Mouse (Mus musculus) midbrain, embryonic 11.5 days (tissue): ENCODE results near the gene Cdc6. TPM values are rescaled to one million over a fixed set of nuclear protein-coding genes. Genes with fewer than 3 reads are reported as not detected.

Experiments
- ATAC-seq: fragments of 200-750 bp; cut with Nextera tagmentation; 2 replicates; pipeline ENCODE4 v1.8.0; 2017; ENCODE audit warnings: moderate TSS enrichment, moderate library complexity; ENCODE audit not compliant: low FRiP score
- DNase-seq: peaks from one replicate; pipeline ENCODE4 v3.0.0; 2015; ENCODE audit warnings: low spot score; ENCODE audit errors: missing footprints
- H3K27ac ChIP-seq: fragments of 300-500 bp; sonication (generic); 2 replicates; pipeline ENCODE4 v1.5.1; 2014; ENCODE audit warnings: low read depth, low read length
- H3K27me3 ChIP-seq: fragments of 300-500 bp; sonication (generic); 2 replicates; pipeline ENCODE4 v1.6.1; 2014; ENCODE audit warnings: mild to moderate bottlenecking, low read length, moderate library complexity, mixed read lengths; ENCODE audit not compliant: control insufficient read depth, insufficient read depth
- H3K36me3 ChIP-seq: fragments of 300-500 bp; sonication (generic); 2 replicates; pipeline ENCODE4 v1.6.1; 2014; ENCODE audit warnings: mild to moderate bottlenecking, low read length, moderate library complexity, mixed read lengths; ENCODE audit not compliant: control insufficient read depth, insufficient read depth
- H3K4me1 ChIP-seq: fragments of 300-500 bp; sonication (generic); 2 replicates; pipeline ENCODE4 v1.6.1; 2014; ENCODE audit warnings: low read length; ENCODE audit not compliant: control insufficient read depth, insufficient read depth
- H3K4me2 ChIP-seq: fragments of 300-500 bp; sonication (generic); 2 replicates; pipeline ENCODE4 v1.6.1; 2014; ENCODE audit warnings: mild to moderate bottlenecking, moderate library complexity
- H3K4me3 ChIP-seq: fragments of 300-500 bp; sonication (generic); 2 replicates; pipeline ENCODE4 v1.5.1; 2014; ENCODE audit warnings: low read depth, low read length
- H3K9ac ChIP-seq: fragments of 300-500 bp; sonication (generic); 2 replicates; pipeline ENCODE4 v1.6.1; 2014; ENCODE audit warnings: low read length
- H3K9me3 ChIP-seq: fragments of 300-500 bp; sonication (generic); 2 replicates; pipeline ENCODE4 v1.6.1; 2016; ENCODE audit warnings: low read length; ENCODE audit not compliant: control insufficient read depth
- WGBS: fragments of 180-500 bp; shearing (Covaris S2); extraction: QIAGEN DNeasy Blood & Tissue Kit; methylation state at CpG from one replicate; pipeline ENCODE4 v1.1.7; 2014; 5-methylcytosine and 5-hydroxymethylcytosine counted together
- polyA plus RNA-seq: library from polyadenylated mRNA; unstranded; fragments of >200 nt; fragmentation: Nextera tagmentation; extraction: Ambion mirVana; gene quantifications from 2 replicates; pipeline ENCODE4 v1.2.1, GENCODE M21; 2014

Cdc6 gene
- polyA plus RNA-seq, 1 experiment from 2014 or later: 45.0 TPM

DNA sequence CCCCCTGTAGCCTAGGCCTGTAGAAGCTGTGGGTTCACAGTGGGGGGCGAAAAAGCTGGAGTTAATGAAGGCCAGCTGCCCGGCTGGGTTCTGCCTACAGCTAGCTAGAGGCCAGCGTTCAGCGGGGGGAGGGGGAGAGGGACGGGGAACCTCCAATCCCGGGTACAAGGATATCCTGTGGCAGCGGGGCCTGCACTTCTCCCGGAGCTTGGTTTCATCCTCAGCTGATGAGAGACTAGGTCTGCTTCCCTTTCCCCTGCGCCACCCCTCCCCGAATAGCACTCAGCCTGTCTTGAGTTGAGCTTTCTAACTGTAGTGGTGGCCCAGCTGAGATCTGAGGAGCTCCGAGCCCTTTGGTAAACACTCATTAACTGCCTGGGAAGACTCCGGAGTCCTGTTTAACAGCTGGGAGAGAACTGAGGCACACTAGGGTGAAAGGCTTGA is 18.3 kb downstream of the Cdc6 start:
- ATAC-seq (peak; percentile 71), DNase-seq (peak; percentile 96)
- peak overlapping the region; percentile 33; the same call in 1 of the 2 replicates for H3K9ac ChIP-seq
- peak overlapping the region; percentile 73 for H3K27ac ChIP-seq
- no peak overlapping the region for H3K4me3 ChIP-seq
- H3K27me3 ChIP-seq: no peaks in the 10 kb centered on the region
- 3% methylated on average over 11 of the region's 12 CpGs for WGBS
- peak overlapping the region; percentile 19 for H3K4me2 ChIP-seq
- peaks cover 54% of the 10 kb centered on the region for H3K4me1 ChIP-seq
- H3K9me3 ChIP-seq: no peaks in the 10 kb centered on the region
- H3K36me3 ChIP-seq: peaks cover under 1% of the 10 kb centered on the region; the same call in 1 of the 2 replicates

DNA sequence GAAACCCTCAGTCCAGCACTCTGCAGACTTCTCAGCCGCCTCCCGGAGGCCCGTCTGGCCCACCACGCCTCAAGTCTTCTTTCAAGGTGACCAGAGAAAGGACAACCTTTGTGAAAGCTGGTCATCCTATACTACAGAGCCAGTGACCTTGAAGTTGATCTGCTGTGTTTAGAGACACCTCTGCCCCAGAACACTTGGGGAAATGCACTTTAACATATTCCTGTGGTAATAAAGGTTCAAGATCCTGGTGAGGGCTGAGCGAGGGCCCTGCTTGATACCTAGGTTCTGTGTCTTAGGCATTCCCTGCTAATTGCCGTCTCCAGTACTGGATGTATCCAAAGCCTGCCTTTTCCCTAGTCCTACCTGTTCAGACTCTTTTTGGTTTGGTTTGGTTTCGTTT is 19.0 kb downstream of the Cdc6 start:
- WGBS: 59% methylated on average over 7 of the region's 7 CpGs
- H3K9me3 ChIP-seq: no peaks in the 10 kb centered on the region
- no peak overlapping the region for H3K9ac ChIP-seq
- H3K4me3 ChIP-seq: no peak overlapping the region
- no peak overlapping the region; the same call in 1 of the 2 replicates for H3K27ac ChIP-seq
- H3K4me1 ChIP-seq: peaks cover 54% of the 10 kb centered on the region
- H3K27me3 ChIP-seq: no peaks in the 10 kb centered on the region
- no peak for DNase-seq
- no peaks in the 10 kb centered on the region for H3K36me3 ChIP-seq
- ATAC-seq: no peak
- no peak overlapping the region for H3K4me2 ChIP-seq

- no peaks in the 10 kb centered on the region for H3K36me3 ChIP-seq
- H3K27me3 ChIP-seq: no peaks in the 10 kb centered on the region
- WGBS: 6% methylated on average over 21 of the region's 21 CpGs
- H3K4me2 ChIP-seq: peak within 1 kb of the TSS; percentile 81
- no peaks in the 10 kb centered on the region for H3K9me3 ChIP-seq
- H3K27ac ChIP-seq: no peak within 1 kb of the TSS
- H3K4me3 ChIP-seq: peak within 1 kb of the TSS; percentile 50
- H3K9ac ChIP-seq: peak within 1 kb of the TSS; percentile 79
- ATAC-seq (no peak), DNase-seq (peak; percentile 87)
- H3K4me1 ChIP-seq: peaks cover 63% of the 10 kb centered on the region
Measured at GRCm38 (mm10) chr11:98927438-98928076, 20.0 kb downstream of the Cdc6 start, which contains the start of gene Rara. Rara (plus strand) TSS chr11:98927818.

DNA sequence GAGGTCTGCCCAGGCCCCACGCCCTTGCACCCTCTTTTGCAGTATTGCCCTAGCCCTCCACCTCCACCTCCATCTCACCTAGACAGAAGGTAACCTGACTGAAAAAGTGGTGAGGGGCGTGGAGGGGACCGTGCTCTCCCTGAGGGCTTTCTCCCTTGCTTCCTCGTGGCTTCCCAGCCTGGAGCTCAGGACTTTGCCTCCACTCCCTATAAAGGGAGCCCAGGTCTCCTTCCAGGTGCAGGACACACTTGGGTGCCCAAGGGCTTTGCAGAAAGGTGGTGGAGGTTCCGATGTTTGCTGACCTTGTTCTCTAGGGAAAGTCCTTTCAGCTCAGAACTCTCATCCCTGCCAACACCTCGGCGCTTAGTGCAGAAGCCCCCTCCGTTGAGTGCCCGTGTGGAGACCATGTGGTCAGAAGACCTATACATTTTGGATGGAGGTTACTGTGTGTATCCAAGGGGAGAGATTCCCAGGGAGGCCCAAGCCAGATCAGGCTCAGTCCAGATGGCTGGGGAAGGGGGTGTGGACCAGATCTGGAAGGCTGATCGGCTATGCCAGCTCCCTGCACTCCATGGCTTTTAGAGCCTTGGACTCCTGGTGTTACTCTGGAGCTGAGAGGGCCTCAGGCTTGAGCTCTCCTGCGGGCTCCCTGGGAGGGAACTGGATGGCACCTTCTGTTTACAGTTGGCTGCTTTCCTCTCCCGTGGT is 20.7 kb downstream of the Cdc6 start:
- ATAC-seq (no peak), DNase-seq (peak; percentile 87)
- peaks cover 68% of the 10 kb centered on the region for H3K4me1 ChIP-seq
- H3K9me3 ChIP-seq: no peaks in the 10 kb centered on the region
- no peak overlapping the region for H3K27ac ChIP-seq
- H3K9ac ChIP-seq: peak overlapping the region; percentile 79
- peak overlapping the region; percentile 81 for H3K4me2 ChIP-seq
- H3K36me3 ChIP-seq: no peaks in the 10 kb centered on the region
- no peaks in the 10 kb centered on the region for H3K27me3 ChIP-seq
- H3K4me3 ChIP-seq: peak overlapping the region; percentile 50
- WGBS: 10% methylated on average over 12 of the region's 12 CpGs

DNA sequence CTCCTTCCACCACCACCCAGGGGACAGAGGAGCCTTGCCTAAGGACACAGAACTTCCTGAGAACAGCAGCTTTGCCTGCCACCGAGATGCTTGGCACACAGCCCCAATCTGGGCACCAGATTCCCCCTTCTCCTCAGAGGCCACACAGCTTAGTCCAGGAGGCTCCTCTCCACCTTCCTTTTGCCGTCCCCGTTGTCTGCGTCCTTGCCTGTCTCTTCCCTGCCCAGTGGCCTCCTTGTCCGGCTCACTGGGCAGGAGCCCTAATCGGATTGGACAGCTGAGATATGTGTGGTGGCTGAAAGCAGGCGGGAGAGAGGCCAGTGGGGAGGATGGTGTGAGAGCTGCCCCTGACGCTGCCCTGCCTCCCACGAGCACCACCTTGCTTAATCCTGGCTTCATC is 21.9 kb downstream of the Cdc6 start:
- DNase-seq: peak; percentile 89
- peak overlapping the region; percentile 31 for H3K27ac ChIP-seq
- peak overlapping the region; percentile 44; the same call in 1 of the 2 replicates for H3K9ac ChIP-seq
- no peaks in the 10 kb centered on the region for H3K27me3 ChIP-seq
- no peak for ATAC-seq
- H3K9me3 ChIP-seq: no peaks in the 10 kb centered on the region
- H3K36me3 ChIP-seq: no peaks in the 10 kb centered on the region
- peak overlapping the region; percentile 22; the same call in 1 of the 2 replicates for H3K4me2 ChIP-seq
- H3K4me1 ChIP-seq: peaks cover 66% of the 10 kb centered on the region
- WGBS: 2% methylated on average over 9 of the region's 9 CpGs
- no peak overlapping the region for H3K4me3 ChIP-seq

DNA sequence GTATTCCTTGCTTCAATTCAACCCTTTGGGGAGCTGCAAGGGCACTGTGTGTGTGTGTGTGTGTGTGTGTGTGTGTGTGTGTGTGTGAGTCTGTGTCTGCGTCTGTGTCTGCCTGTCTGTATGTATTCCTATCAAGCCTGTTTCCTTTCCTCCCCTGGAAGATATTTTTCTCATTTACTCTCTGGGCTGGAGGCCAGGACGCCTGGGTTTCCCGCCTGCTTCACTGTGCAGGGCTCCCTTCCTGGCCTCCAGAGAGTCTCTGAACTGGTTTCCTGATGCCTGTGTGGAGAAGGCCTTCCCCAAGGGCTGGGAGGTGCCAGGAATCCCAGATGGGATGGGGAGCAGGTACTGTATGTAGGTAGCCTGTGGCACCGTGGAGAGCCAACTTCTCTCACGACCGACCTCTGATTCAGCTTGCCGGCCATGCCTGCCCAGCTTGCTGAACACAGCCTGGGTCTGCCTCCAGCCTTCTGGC is 22.6 kb downstream of the Cdc6 start:
- Histone ChIP-seq H3K36me3 (no peaks in the 10 kb centered on the region), H3K4me2 (peak overlapping the region; percentile 22; the same call in 1 of the 2 replicates), H3K9ac (0 out of 2 replicates have a peak overlapping the region, but pooled peaks have one; percentile 18), H3K27me3 (no peaks in the 10 kb centered on the region; the same call in 1 of the 2 replicates), H3K4me3 (no peak overlapping the region), H3K9me3 (no peaks in the 10 kb centered on the region), H3K4me1 (peaks cover 60% of the 10 kb centered on the region), H3K27ac (peak overlapping the region; percentile 31; the same call in 1 of the 2 replicates)
- WGBS: 60% methylated on average over 7 of the region's 7 CpGs
- DNase-seq (peak; percentile 85), ATAC-seq (no peak)

GRCm38 (mm10) chr11:98930773-98931512 is 23.3 kb downstream of the Cdc6 start:
- H3K4me2 ChIP-seq: no peak overlapping the region
- peaks cover 54% of the 10 kb centered on the region for H3K4me1 ChIP-seq
- H3K9ac ChIP-seq: 0 out of 2 replicates have a peak overlapping the region, but pooled peaks have one; percentile 12
- ATAC-seq: no peak
- peak; percentile 80 for DNase-seq
- no peaks in the 10 kb centered on the region for H3K36me3 ChIP-seq
- H3K27ac ChIP-seq: no peak overlapping the region
- H3K27me3 ChIP-seq: peaks cover 5% of the 10 kb centered on the region
- H3K4me3 ChIP-seq: no peak overlapping the region
- WGBS: 52% methylated on average over 10 of the region's 10 CpGs
- no peaks in the 10 kb centered on the region for H3K9me3 ChIP-seq

DNA sequence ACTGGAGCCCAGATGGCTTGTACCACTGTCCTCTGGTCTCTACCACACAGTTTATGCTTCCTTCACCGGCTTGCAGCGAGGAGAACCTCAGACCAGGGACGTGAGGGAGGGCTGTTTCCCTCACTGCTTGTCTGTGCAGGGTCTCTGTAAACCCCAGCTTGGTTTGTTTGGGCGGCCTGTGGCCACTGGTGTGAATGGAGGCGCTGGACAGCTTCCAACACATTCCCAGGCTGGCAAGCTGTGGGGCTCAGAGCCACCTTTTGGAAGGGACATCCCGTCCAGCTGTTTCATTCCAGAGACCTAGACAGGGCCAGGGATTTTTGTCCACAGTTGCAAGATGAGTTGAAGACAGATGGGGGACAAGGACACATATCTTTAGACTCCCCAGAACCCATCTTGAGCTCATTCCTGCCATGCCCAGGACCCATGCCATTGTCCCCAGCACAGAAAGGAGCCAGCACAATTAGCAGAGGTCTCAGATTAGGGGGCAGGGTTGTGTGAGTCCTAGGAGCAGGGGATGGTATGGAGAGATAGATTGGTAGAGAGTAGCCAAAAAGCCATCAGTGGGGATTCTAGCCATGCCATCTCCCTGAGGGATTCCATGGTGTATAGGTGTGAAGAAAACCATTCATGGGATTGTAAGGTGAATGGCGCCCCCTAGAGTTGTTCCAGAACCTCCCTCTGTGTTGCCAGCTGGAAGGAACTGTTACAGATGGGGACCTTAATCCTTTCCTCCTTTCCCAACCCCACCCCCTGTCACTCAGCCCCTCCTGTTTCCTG is 24.1 kb downstream of the Cdc6 start:
- WGBS: 32% methylated on average over 7 of the region's 7 CpGs
- no peak overlapping the region for H3K4me3 ChIP-seq
- H3K27me3 ChIP-seq: peaks cover 8% of the 10 kb centered on the region
- H3K27ac ChIP-seq: no peak overlapping the region
- no peaks in the 10 kb centered on the region for H3K36me3 ChIP-seq
- H3K4me1 ChIP-seq: peaks cover 54% of the 10 kb centered on the region
- peak; percentile 84 for DNase-seq
- H3K9me3 ChIP-seq: no peaks in the 10 kb centered on the region
- ATAC-seq: no peak
- no peak overlapping the region for H3K9ac ChIP-seq
- H3K4me2 ChIP-seq: no peak overlapping the region
